Mouse (Mus musculus): ENCODE results near the gene Nek6.

- TF ChIP-seq CTCF (IDR thresholded peaks at IDR 0.05; ENCODE audit: insufficient read depth, low read depth, low read length) (no peak), POLR2A (IDR thresholded peaks at IDR 0.05; ENCODE audit: insufficient read depth, low read depth, low read length) (no peak)
Observed at GRCm38 (mm10) chr2:38476871-38477496, 34.5 kb upstream of the Nek6 start.
